8 mouse cellular contexts compared by ENCODE assay signal in the genomic region with DNA sequence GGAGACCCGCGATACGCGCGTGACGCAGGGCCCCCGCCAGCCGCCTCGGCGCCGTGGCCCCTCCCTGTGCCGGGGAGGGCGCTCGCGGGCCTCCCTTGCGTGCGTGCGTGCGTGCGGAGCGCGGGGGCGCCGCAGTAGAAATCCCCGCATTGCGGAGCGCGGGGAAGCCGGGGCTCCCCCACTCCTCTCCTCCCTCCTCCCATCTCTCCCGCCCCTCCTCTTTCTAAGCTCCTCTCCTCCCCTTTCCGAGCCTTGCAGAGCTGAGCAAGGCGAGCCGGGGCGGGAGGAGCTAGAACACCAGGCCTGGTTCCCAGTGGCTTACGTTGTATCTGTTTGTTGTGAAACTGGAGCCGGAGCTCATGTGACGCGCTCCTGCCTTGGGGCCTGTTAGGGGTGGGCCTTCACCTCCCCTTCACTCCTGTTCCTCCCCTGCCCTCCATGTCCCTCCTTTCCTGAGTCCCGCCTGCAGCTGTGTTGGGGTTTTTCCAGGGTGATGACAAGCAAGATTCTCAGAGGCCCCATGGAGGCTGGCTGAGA. TPM values are rescaled to one million over a fixed set of nuclear protein-coding genes. Genes with fewer than 3 reads are reported as not detected.
DNase-seq lines count a peak whose midpoint lies in the region; ATAC-seq and TF ChIP-seq lines count a peak whose summit lies in the region.

No protein-coding gene starts in this region.

- DNase-seq in A20 (ENCODE audit: low read depth, low spot score): peak; percentile 85
- peak; percentile 93 for DNase-seq in adrenal gland, postnatal 36 days
- DNase-seq in embryonic facial prominence, embryonic 14.5 days (ENCODE audit: low spot score): peak; percentile 99
- DNase-seq in heart, embryonic 10.5 days (ENCODE audit: low spot score): peak; percentile 98
- peak; percentile 94 for DNase-seq in midbrain, postnatal 0 days (ENCODE audit: low spot score)
- DNase-seq in spleen, postnatal 10 days (ENCODE audit: low spot score in 2 of 2): peak; percentile 42 to 68

- H3K9me3 ChIP-seq in embryonic facial prominence, embryonic 14.5 days (ENCODE audit: control insufficient read depth, low read length): no peaks in the 10 kb centered on the region
- no peaks in the 10 kb centered on the region for H3K9me3 ChIP-seq in heart, embryonic 10.5 days
- no peaks in the 10 kb centered on the region for H3K9me3 ChIP-seq in kidney, embryonic 14.5 days (ENCODE audit: control insufficient read depth, low read length)
- no peaks in the 10 kb centered on the region for H3K9me3 ChIP-seq in limb, embryonic 15.5 days
- no peaks in the 10 kb centered on the region for H3K9me3 ChIP-seq in midbrain, postnatal 0 days (ENCODE audit: low read length)

- peak overlapping the region; percentile 89 for H3K9ac ChIP-seq in embryonic facial prominence, embryonic 14.5 days (ENCODE audit: low read depth, low read length)
- H3K9ac ChIP-seq in kidney, embryonic 14.5 days (ENCODE audit: low read depth, low read length): peak overlapping the region; percentile 90
- peak overlapping the region; percentile 82 for H3K9ac ChIP-seq in limb, embryonic 15.5 days
- peak overlapping the region; percentile 71 for H3K9ac ChIP-seq in midbrain, postnatal 0 days (replicated peaks; ENCODE audit: low read length, poor library complexity, severe bottlenecking)

- H3K4me2 ChIP-seq in embryonic facial prominence, embryonic 14.5 days (ENCODE audit: low read depth, low read length): peak overlapping the region; percentile 95
- peak overlapping the region; percentile 97 for H3K4me2 ChIP-seq in kidney, embryonic 14.5 days (replicated peaks; ENCODE audit: low read depth, low read length)
- H3K4me2 ChIP-seq in limb, embryonic 15.5 days: peak overlapping the region; percentile 93
- peak overlapping the region; percentile 79 for H3K4me2 ChIP-seq in midbrain, postnatal 0 days (ENCODE audit: low read depth, low read length, poor library complexity, severe bottlenecking)

- H3K36me3 ChIP-seq in embryonic facial prominence, embryonic 14.5 days (ENCODE audit: control insufficient read depth, insufficient read depth, low read length): peaks cover 25% of the 10 kb centered on the region
- peaks cover 34% of the 10 kb centered on the region for H3K36me3 ChIP-seq in heart, embryonic 10.5 days
- H3K36me3 ChIP-seq in kidney, embryonic 14.5 days (ENCODE audit: control insufficient read depth, insufficient read depth, low read length): peaks cover 28% of the 10 kb centered on the region
- H3K36me3 ChIP-seq in limb, embryonic 15.5 days: peaks cover 23% of the 10 kb centered on the region
- peaks cover 27% of the 10 kb centered on the region for H3K36me3 ChIP-seq in midbrain, postnatal 0 days (ENCODE audit: insufficient read depth, low read length)

- no peaks in the 10 kb centered on the region for H3K27me3 ChIP-seq in embryonic facial prominence, embryonic 14.5 days (replicated peaks; ENCODE audit: control insufficient read depth, insufficient read depth, low read length)
- H3K27me3 ChIP-seq in heart, embryonic 10.5 days (ENCODE audit: insufficient read depth, poor library complexity, severe bottlenecking): no peaks in the 10 kb centered on the region
- no peaks in the 10 kb centered on the region for H3K27me3 ChIP-seq in kidney, embryonic 14.5 days (ENCODE audit: control insufficient read depth, insufficient read depth, low read length)
- H3K27me3 ChIP-seq in limb, embryonic 15.5 days: no peaks in the 10 kb centered on the region
- H3K27me3 ChIP-seq in midbrain, postnatal 0 days (ENCODE audit: insufficient read depth, low read length): no peaks in the 10 kb centered on the region

- H3K4me3 ChIP-seq in embryonic facial prominence, embryonic 14.5 days (ENCODE audit: low read depth, low read length): peak overlapping the region; percentile 91
- peak overlapping the region; percentile 95 for H3K4me3 ChIP-seq in heart, embryonic 10.5 days
- H3K4me3 ChIP-seq in kidney, embryonic 14.5 days (ENCODE audit: low read length): peak overlapping the region; percentile 93
- H3K4me3 ChIP-seq in limb, embryonic 15.5 days: peak overlapping the region; percentile 88
- peak overlapping the region; percentile 61 for H3K4me3 ChIP-seq in midbrain, postnatal 0 days (ENCODE audit: low read depth, low read length)

- WGBS in embryonic facial prominence, embryonic 14.5 days: under 1% methylated on average over 14 of the region's 39 CpGs
- 0% methylated on average over 31 of the region's 39 CpGs for WGBS in heart, embryonic 10.5 days
- WGBS in kidney, embryonic 14.5 days: under 1% methylated on average over 15 of the region's 39 CpGs
- under 1% methylated on average over 31 of the region's 39 CpGs for WGBS in limb, embryonic 15.5 days
- 0% methylated on average over 32 of the region's 39 CpGs for WGBS in midbrain, postnatal 0 days

- H3K27ac ChIP-seq in embryonic facial prominence, embryonic 14.5 days (replicated peaks; ENCODE audit: low read depth, low read length): peak overlapping the region; percentile 96
- H3K27ac ChIP-seq in heart, embryonic 10.5 days: peak overlapping the region; percentile 97
- peak overlapping the region; percentile 78 for H3K27ac ChIP-seq in kidney, embryonic 14.5 days (ENCODE audit: low read depth, low read length)
- peak overlapping the region; percentile 96 for H3K27ac ChIP-seq in limb, embryonic 15.5 days
- peak overlapping the region; percentile 85 for H3K27ac ChIP-seq in midbrain, postnatal 0 days (ENCODE audit: low read depth, low read length)

- H3K4me1 ChIP-seq in embryonic facial prominence, embryonic 14.5 days (ENCODE audit: control insufficient read depth, insufficient read depth, low read length): peaks cover 9% of the 10 kb centered on the region
- peaks cover 83% of the 10 kb centered on the region for H3K4me1 ChIP-seq in heart, embryonic 10.5 days
- H3K4me1 ChIP-seq in kidney, embryonic 14.5 days (ENCODE audit: control insufficient read depth, insufficient read depth, low read length): peaks cover 36% of the 10 kb centered on the region
- peaks cover 59% of the 10 kb centered on the region for H3K4me1 ChIP-seq in limb, embryonic 15.5 days
- H3K4me1 ChIP-seq in midbrain, postnatal 0 days (ENCODE audit: insufficient read depth, low read length): peaks cover 6% of the 10 kb centered on the region; the same call in 1 of the 2 replicates

- peak; percentile 20 for TF ChIP-seq CTCF in midbrain, postnatal 0 days (IDR thresholded peaks at IDR 0.05)

- peak; percentile 90 for ATAC-seq in embryonic facial prominence, embryonic 14.5 days (ENCODE audit: low read depth)
- ATAC-seq in kidney, embryonic 14.5 days (ENCODE audit: low FRiP score, low TSS enrichment): peak; percentile 82
- ATAC-seq in limb, embryonic 15.5 days (ENCODE audit: insufficient number of reproducible peaks, low FRiP score, low TSS enrichment, low read depth): peak; percentile 78
- ATAC-seq in midbrain, postnatal 0 days (ENCODE audit: low FRiP score): peak; percentile 55

RNA-seq across cellular contexts. Expression of gene Pim3, which starts 1.8 kb away (rescaled TPM):
- 100 to 1,000 TPM; 123 to 134 TPM for total RNA-seq in adrenal gland, postnatal 36 days (2021)
- polyA plus RNA-seq in embryonic facial prominence, embryonic 14.5 days (2014; fragmentation: Nextera tagmentation; extraction: Ambion mirVana): 38.6 and 45.1 TPM in 2 replicates
- polyA plus RNA-seq in heart, embryonic 10.5 days (2016; fragmentation: Nextera tagmentation; extraction: Ambion mirVana): 68.1 and 73.7 TPM in 2 replicates
- 37.4 and 46.2 TPM in 2 replicates for polyA plus RNA-seq in kidney, embryonic 14.5 days (2014; fragmentation: Nextera tagmentation; extraction: Ambion mirVana)
- 52.9 and 61.4 TPM in 2 replicates for polyA plus RNA-seq in limb, embryonic 15.5 days (2015; fragmentation: Nextera tagmentation; extraction: Ambion mirVana)
- 78.0 and 95.4 TPM in 2 replicates for total RNA-seq in midbrain, postnatal 0 days (2014; rRNA removed)
- polyA plus RNA-seq in midbrain, postnatal 0 days (2015; fragmentation: Nextera tagmentation; extraction: Ambion mirVana): 69.1 and 72.5 TPM in 2 replicates

RNA-seq across cellular contexts. Expression of gene Creld2, which starts 44.3 kb away (rescaled TPM):
- total RNA-seq in adrenal gland, postnatal 36 days (2021): 10 to 100 TPM; 40.1 to 52.8 TPM
- 76.1 and 84.5 TPM in 2 replicates for polyA plus RNA-seq in embryonic facial prominence, embryonic 14.5 days (2014; fragmentation: Nextera tagmentation; extraction: Ambion mirVana)
- polyA plus RNA-seq in heart, embryonic 10.5 days (2016; fragmentation: Nextera tagmentation; extraction: Ambion mirVana): 98.6 and 126 TPM in 2 replicates
- polyA plus RNA-seq in kidney, embryonic 14.5 days (2014; fragmentation: Nextera tagmentation; extraction: Ambion mirVana): 80.3 and 100 TPM in 2 replicates
- 94.5 and 99.0 TPM in 2 replicates for polyA plus RNA-seq in limb, embryonic 15.5 days (2015; fragmentation: Nextera tagmentation; extraction: Ambion mirVana)
- 25.4 and 31.5 TPM in 2 replicates for total RNA-seq in midbrain, postnatal 0 days (2014; rRNA removed)
- 38.2 and 41.7 TPM in 2 replicates for polyA plus RNA-seq in midbrain, postnatal 0 days (2015; fragmentation: Nextera tagmentation; extraction: Ambion mirVana)

RNA-seq across cellular contexts. Expression of gene Alg12, which starts 44.6 kb away (rescaled TPM):
- 10 to 100 TPM; 14.1 to 18.9 TPM for total RNA-seq in adrenal gland, postnatal 36 days (2021)
- polyA plus RNA-seq in embryonic facial prominence, embryonic 14.5 days (2014; fragmentation: Nextera tagmentation; extraction: Ambion mirVana): 11.8 and 12.2 TPM in 2 replicates
- 14.6 and 15.2 TPM in 2 replicates for polyA plus RNA-seq in heart, embryonic 10.5 days (2016; fragmentation: Nextera tagmentation; extraction: Ambion mirVana)
- polyA plus RNA-seq in kidney, embryonic 14.5 days (2014; fragmentation: Nextera tagmentation; extraction: Ambion mirVana): 8.6 and 13.7 TPM in 2 replicates
- polyA plus RNA-seq in limb, embryonic 15.5 days (2015; fragmentation: Nextera tagmentation; extraction: Ambion mirVana): 12.0 and 12.3 TPM in 2 replicates
- total RNA-seq in midbrain, postnatal 0 days (2014; rRNA removed): 9.3 and 11.5 TPM in 2 replicates
- polyA plus RNA-seq in midbrain, postnatal 0 days (2015; fragmentation: Nextera tagmentation; extraction: Ambion mirVana): 5.5 and 7.0 TPM in 2 replicates

Comparison
In these comparisons a context has a peak if more than half of its experiments do, and no peak if none do; other contexts are left out.
1. Peak in every context shown above with its lines: DNase-seq, ATAC-seq, H3K4me3 ChIP-seq and H3K27ac ChIP-seq.